Comparison of ENCODE assay signal across 7 mouse cellular contexts in the genomic region with DNA sequence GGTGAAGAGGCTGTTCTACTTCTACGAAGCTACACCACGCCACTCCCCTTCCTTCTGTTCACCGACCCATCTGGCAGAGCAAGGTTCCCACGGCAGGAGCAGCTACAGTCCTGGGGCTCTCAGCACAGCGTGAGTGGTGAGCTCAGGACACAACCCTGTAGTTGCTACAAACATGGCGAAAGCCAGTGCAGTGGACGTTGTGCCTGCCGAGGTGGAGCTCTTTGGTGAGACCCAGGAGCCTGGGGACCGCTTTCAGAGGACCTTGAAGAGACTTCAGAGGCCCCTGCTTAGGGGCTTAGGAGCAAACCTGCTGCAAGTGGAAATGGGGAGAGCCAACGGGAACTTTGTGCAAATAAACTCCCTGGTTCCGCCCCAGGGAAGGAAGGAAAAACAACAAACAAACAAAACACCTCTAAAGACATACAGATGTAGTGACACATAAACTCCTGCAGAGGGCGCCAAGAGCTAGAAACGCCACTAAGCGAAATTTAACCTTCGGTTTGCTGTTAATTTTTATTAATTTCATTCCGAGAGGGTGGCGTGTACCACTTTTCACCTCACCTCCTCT. TPM values are rescaled to one million over a fixed set of nuclear protein-coding genes. Genes with fewer than 3 reads are reported as not detected.
A peak's percentile ranks its signal among the peaks of the same experiment; 100 is the strongest.
DNase-seq lines count a peak whose midpoint lies in the region; ATAC-seq and TF ChIP-seq lines count a peak whose summit lies in the region.

No protein-coding gene starts in this region.

- H3K27ac ChIP-seq in embryonic facial prominence, embryonic 14.5 days (replicated peaks; ENCODE audit: low read depth, low read length): no peak overlapping the region
- H3K27ac ChIP-seq in hindbrain, postnatal 0 days: peak overlapping the region; percentile 48; the same call in 1 of the 2 replicates
- H3K27ac ChIP-seq in liver, embryonic 16.5 days (ENCODE audit: low read length): peak overlapping the region; percentile 98
- no peak overlapping the region for H3K27ac ChIP-seq in neural tube, embryonic 14.5 days (ENCODE audit: low read depth, low read length)

- TF ChIP-seq CTCF in hindbrain, postnatal 0 days (IDR thresholded peaks at IDR 0.05; ENCODE audit: low read depth): peak; percentile 80

- WGBS in embryonic facial prominence, embryonic 14.5 days: 11% methylated on average over 16 of the region's 17 CpGs
- WGBS in hindbrain, postnatal 0 days: 10% methylated on average over 17 of the region's 17 CpGs
- 5% methylated on average over 17 of the region's 17 CpGs for WGBS in liver, embryonic 16.5 days (ENCODE audit: insufficient replicate concordance)
- WGBS in neural tube, embryonic 14.5 days: 23% methylated on average over 17 of the region's 17 CpGs

- peak overlapping the region; percentile 60 for H3K4me2 ChIP-seq in embryonic facial prominence, embryonic 14.5 days (ENCODE audit: low read depth, low read length)
- H3K4me2 ChIP-seq in hindbrain, postnatal 0 days (ENCODE audit: low read depth, low read length): peak overlapping the region; percentile 68
- peak overlapping the region; percentile 92 for H3K4me2 ChIP-seq in liver, embryonic 16.5 days (ENCODE audit: low read depth, low read length)
- H3K4me2 ChIP-seq in neural tube, embryonic 14.5 days (ENCODE audit: low read depth, low read length): peak overlapping the region; percentile 49

- H3K27me3 ChIP-seq in embryonic facial prominence, embryonic 14.5 days (replicated peaks; ENCODE audit: control insufficient read depth, insufficient read depth, low read length): no peaks in the 10 kb centered on the region; the same call in 1 of the 2 replicates
- no peaks in the 10 kb centered on the region for H3K27me3 ChIP-seq in hindbrain, postnatal 0 days (ENCODE audit: insufficient read depth, low read length)
- H3K27me3 ChIP-seq in liver, embryonic 16.5 days (ENCODE audit: control insufficient read depth, insufficient read depth, low read depth, low read length): no peaks in the 10 kb centered on the region
- no peaks in the 10 kb centered on the region for H3K27me3 ChIP-seq in neural tube, embryonic 14.5 days (ENCODE audit: control insufficient read depth, insufficient read depth, low read length)

- no peaks in the 10 kb centered on the region for H3K36me3 ChIP-seq in embryonic facial prominence, embryonic 14.5 days (ENCODE audit: control insufficient read depth, insufficient read depth, low read length)
- H3K36me3 ChIP-seq in hindbrain, postnatal 0 days (ENCODE audit: insufficient read depth, low read length): no peaks in the 10 kb centered on the region
- H3K36me3 ChIP-seq in liver, embryonic 16.5 days (ENCODE audit: control insufficient read depth, insufficient read depth): no peaks in the 10 kb centered on the region
- H3K36me3 ChIP-seq in neural tube, embryonic 14.5 days (ENCODE audit: control insufficient read depth, insufficient read depth, low read length): no peaks in the 10 kb centered on the region

- H3K9me3 ChIP-seq in embryonic facial prominence, embryonic 14.5 days (ENCODE audit: control insufficient read depth, low read length): no peaks in the 10 kb centered on the region
- no peaks in the 10 kb centered on the region for H3K9me3 ChIP-seq in hindbrain, postnatal 0 days (ENCODE audit: low read length)
- no peaks in the 10 kb centered on the region for H3K9me3 ChIP-seq in liver, embryonic 16.5 days (replicated peaks; ENCODE audit: control insufficient read depth, low read length)
- no peaks in the 10 kb centered on the region for H3K9me3 ChIP-seq in neural tube, embryonic 14.5 days (ENCODE audit: control insufficient read depth, low read length)

- peak overlapping the region; percentile 35 for H3K4me3 ChIP-seq in embryonic facial prominence, embryonic 14.5 days (ENCODE audit: low read depth, low read length)
- peak overlapping the region; percentile 33 for H3K4me3 ChIP-seq in hindbrain, postnatal 0 days (ENCODE audit: low read length)
- H3K4me3 ChIP-seq in liver, embryonic 16.5 days (ENCODE audit: low read depth, low read length): peak overlapping the region; percentile 60
- peak overlapping the region; percentile 17; the same call in 1 of the 2 replicates for H3K4me3 ChIP-seq in neural tube, embryonic 14.5 days (ENCODE audit: low read depth, low read length)

- DNase-seq in CD4-positive, CD25-positive, alpha-beta regulatory T cell, adult 2 months (ENCODE audit: low read depth, low spot score): peak; percentile 75
- DNase-seq in Muller cell, postnatal 12 days (ENCODE audit: inconsistent ontology term): peak; percentile 32
- peak; percentile 41 for DNase-seq in embryonic facial prominence, embryonic 14.5 days (ENCODE audit: low spot score)
- peak; percentile 76 for DNase-seq in hindbrain, postnatal 0 days (ENCODE audit: low spot score)
- DNase-seq in layer of hippocampus, postnatal 36 days: no peak

- no peaks in the 10 kb centered on the region for H3K4me1 ChIP-seq in embryonic facial prominence, embryonic 14.5 days (ENCODE audit: control insufficient read depth, insufficient read depth, low read length)
- H3K4me1 ChIP-seq in hindbrain, postnatal 0 days (ENCODE audit: insufficient read depth, low read length): no peaks in the 10 kb centered on the region
- peaks cover 55% of the 10 kb centered on the region for H3K4me1 ChIP-seq in liver, embryonic 16.5 days (ENCODE audit: control insufficient read depth, low read depth, low read length)
- no peaks in the 10 kb centered on the region for H3K4me1 ChIP-seq in neural tube, embryonic 14.5 days (ENCODE audit: control insufficient read depth, insufficient read depth, low read length)

- peak overlapping the region; percentile 64 for H3K9ac ChIP-seq in embryonic facial prominence, embryonic 14.5 days (ENCODE audit: low read depth, low read length)
- peak overlapping the region; percentile 51 for H3K9ac ChIP-seq in hindbrain, postnatal 0 days (replicated peaks; ENCODE audit: low read length)
- peak overlapping the region; percentile 83 for H3K9ac ChIP-seq in liver, embryonic 16.5 days (ENCODE audit: low read depth, low read length)
- peak overlapping the region; percentile 42; the same call in 1 of the 2 replicates for H3K9ac ChIP-seq in neural tube, embryonic 14.5 days (replicated peaks; ENCODE audit: low read depth, low read length)

- no peak for ATAC-seq in embryonic facial prominence, embryonic 14.5 days (ENCODE audit: low read depth)
- ATAC-seq in hindbrain, postnatal 0 days: 0 out of 2 replicates have a peak, but pooled peaks have one; percentile 24
- peak; percentile 33 for ATAC-seq in liver, embryonic 16.5 days (ENCODE audit: low read depth)
- no peak; the same call in 1 of the 2 replicates for ATAC-seq in neural tube, embryonic 14.5 days (ENCODE audit: low read depth)

RNA-seq across cellular contexts. Expression of a gene that starts 3.2 kb away (rescaled TPM):
- 0.07 TPM in 1 of 2 replicates, not detected in the other for polyA plus RNA-seq in embryonic facial prominence, embryonic 14.5 days (2014; fragmentation: Nextera tagmentation; extraction: Ambion mirVana)
- total RNA-seq in hindbrain, postnatal 0 days (2014; rRNA removed): not detected in 2 replicates
- 0.04 TPM in 1 of 2 replicates, not detected in the other for polyA plus RNA-seq in hindbrain, postnatal 0 days (2015; fragmentation: Nextera tagmentation; extraction: Ambion mirVana)
- 14.1 and 14.3 TPM in 2 replicates for polyA plus RNA-seq in liver, embryonic 16.5 days (2015; fragmentation: Nextera tagmentation; extraction: Ambion mirVana)
- polyA plus RNA-seq in neural tube, embryonic 14.5 days (2014; fragmentation: Nextera tagmentation; extraction: Ambion mirVana): not detected in 2 replicates
- total RNA-seq in layer of hippocampus, postnatal 36 days (2021): under 1 TPM in 1 of 2 experiments, not detected in 1; 0.12 TPM

RNA-seq across cellular contexts. Expression of a gene that starts 10.5 kb away (rescaled TPM):
- 5.2 and 6.5 TPM in 2 replicates for polyA plus RNA-seq in embryonic facial prominence, embryonic 14.5 days (2014; fragmentation: Nextera tagmentation; extraction: Ambion mirVana)
- total RNA-seq in hindbrain, postnatal 0 days (2014; rRNA removed): 7.1 and 7.2 TPM in 2 replicates
- 4.2 and 4.7 TPM in 2 replicates for polyA plus RNA-seq in hindbrain, postnatal 0 days (2015; fragmentation: Nextera tagmentation; extraction: Ambion mirVana)
- polyA plus RNA-seq in liver, embryonic 16.5 days (2015; fragmentation: Nextera tagmentation; extraction: Ambion mirVana): 4.2 and 5.6 TPM in 2 replicates
- 10.2 and 10.6 TPM in 2 replicates for polyA plus RNA-seq in neural tube, embryonic 14.5 days (2014; fragmentation: Nextera tagmentation; extraction: Ambion mirVana)
- total RNA-seq in layer of hippocampus, postnatal 36 days (2021): 1 to 10 TPM; 8.4 to 9.2 TPM

RNA-seq across cellular contexts. Expression of a gene that starts 24.2 kb away (rescaled TPM):
- 256 and 271 TPM in 2 replicates for polyA plus RNA-seq in embryonic facial prominence, embryonic 14.5 days (2014; fragmentation: Nextera tagmentation; extraction: Ambion mirVana)
- total RNA-seq in hindbrain, postnatal 0 days (2014; rRNA removed): 975 and 1,069 TPM in 2 replicates
- 649 and 670 TPM in 2 replicates for polyA plus RNA-seq in hindbrain, postnatal 0 days (2015; fragmentation: Nextera tagmentation; extraction: Ambion mirVana)
- 74.5 and 81.7 TPM in 2 replicates for polyA plus RNA-seq in liver, embryonic 16.5 days (2015; fragmentation: Nextera tagmentation; extraction: Ambion mirVana)
- 661 and 689 TPM in 2 replicates for polyA plus RNA-seq in neural tube, embryonic 14.5 days (2014; fragmentation: Nextera tagmentation; extraction: Ambion mirVana)
- 100 to 1,000 TPM; 478 to 523 TPM for total RNA-seq in layer of hippocampus, postnatal 36 days (2021)

RNA-seq across cellular contexts. Expression of a gene that starts 34.2 kb away (rescaled TPM):
- 14.9 and 20.8 TPM in 2 replicates for polyA plus RNA-seq in embryonic facial prominence, embryonic 14.5 days (2014; fragmentation: Nextera tagmentation; extraction: Ambion mirVana)
- total RNA-seq in hindbrain, postnatal 0 days (2014; rRNA removed): 625 and 1,276 TPM in 2 replicates
- polyA plus RNA-seq in hindbrain, postnatal 0 days (2015; fragmentation: Nextera tagmentation; extraction: Ambion mirVana): 103 and 109 TPM in 2 replicates
- 17.9 and 22.4 TPM in 2 replicates for polyA plus RNA-seq in liver, embryonic 16.5 days (2015; fragmentation: Nextera tagmentation; extraction: Ambion mirVana)
- polyA plus RNA-seq in neural tube, embryonic 14.5 days (2014; fragmentation: Nextera tagmentation; extraction: Ambion mirVana): 115 and 117 TPM in 2 replicates
- 10 to 100 TPM; 88.8 to 93.5 TPM for total RNA-seq in layer of hippocampus, postnatal 36 days (2021)

RNA-seq across cellular contexts. Expression of a gene that starts 39.9 kb away (rescaled TPM):
- polyA plus RNA-seq in embryonic facial prominence, embryonic 14.5 days (2014; fragmentation: Nextera tagmentation; extraction: Ambion mirVana): 27.6 and 29.7 TPM in 2 replicates
- total RNA-seq in hindbrain, postnatal 0 days (2014; rRNA removed): 218 and 236 TPM in 2 replicates
- 49.6 and 53.3 TPM in 2 replicates for polyA plus RNA-seq in hindbrain, postnatal 0 days (2015; fragmentation: Nextera tagmentation; extraction: Ambion mirVana)
- 21.2 and 24.4 TPM in 2 replicates for polyA plus RNA-seq in liver, embryonic 16.5 days (2015; fragmentation: Nextera tagmentation; extraction: Ambion mirVana)
- 80.7 and 98.2 TPM in 2 replicates for polyA plus RNA-seq in neural tube, embryonic 14.5 days (2014; fragmentation: Nextera tagmentation; extraction: Ambion mirVana)
- total RNA-seq in layer of hippocampus, postnatal 36 days (2021): 10 to 100 TPM; 73.2 to 83.2 TPM

Comparison
In these comparisons a context has a peak if more than half of its experiments do, and no peak if none do; other contexts are left out.
1. DNase-seq: peak in CD4-positive, CD25-positive, alpha-beta regulatory T cell, adult 2 months (single experiment), Muller cell, postnatal 12 days (single experiment), embryonic facial prominence, embryonic 14.5 days (single experiment) and hindbrain, postnatal 0 days (single experiment); none in layer of hippocampus, postnatal 36 days (0 of 2).
2. ATAC-seq: peak in hindbrain, postnatal 0 days (single experiment) and liver, embryonic 16.5 days (single experiment); none in embryonic facial prominence, embryonic 14.5 days (single experiment) and neural tube, embryonic 14.5 days (single experiment).
3. H3K27ac ChIP-seq: peak in hindbrain, postnatal 0 days (single experiment) and liver, embryonic 16.5 days (single experiment); none in embryonic facial prominence, embryonic 14.5 days (single experiment) and neural tube, embryonic 14.5 days (single experiment).
4. RNA of a gene that starts 3.2 kb away (polyA plus RNA-seq): 14.1 to 14.3 TPM in liver, embryonic 16.5 days; 0.04 TPM in hindbrain, postnatal 0 days, 0.07 TPM in embryonic facial prominence, embryonic 14.5 days and not detected in neural tube, embryonic 14.5 days; every median in the first group is over 10 times any median in the second.
5. Peak in every context shown above with its lines, with median percentiles within 50 percentile points of each other: H3K4me2 ChIP-seq, H3K4me3 ChIP-seq and H3K9ac ChIP-seq.